Mouse (Mus musculus): ENCODE results near the gene Samm50. TPM values are rescaled to one million over a fixed set of nuclear protein-coding genes. Genes with fewer than 3 reads are reported as not detected.

The Samm50 gene
- polyA plus RNA-seq, 1 experiment from 2014 or later: 92.2 TPM

- Histone ChIP-seq H3K27me3 (peaks cover 14% of the 10 kb centered on the region), H3K4me3 (no peak overlapping the region), H3K36me3 (no peaks in the 10 kb centered on the region), H3K9ac (no peak overlapping the region), H3K4me1 (peaks cover 2% of the 10 kb centered on the region; the same call in 1 of the 2 replicates), H3K4me2 (no peak overlapping the region), H3K27ac (no peak overlapping the region), H3K9me3 (no peaks in the 10 kb centered on the region)
- WGBS: 92% methylated on average over 6 of the region's 6 CpGs
- ATAC-seq (ENCODE audit: insufficient number of reproducible peaks, low FRiP score, low TSS enrichment, low read depth): no peak
These were observed 70.6 kb downstream of the Samm50 start for GRCm38 (mm10) chr15:84262630-84263029.

- Histone ChIP-seq H3K27me3 (peaks cover 14% of the 10 kb centered on the region), H3K4me2 (no peak overlapping the region), H3K9ac (no peak overlapping the region), H3K27ac (no peak overlapping the region), H3K4me1 (0 out of 2 replicates have a peak, but pooled peaks cover 2% of the 10 kb centered on the region), H3K9me3 (no peaks in the 10 kb centered on the region), H3K4me3 (no peak overlapping the region), H3K36me3 (no peaks in the 10 kb centered on the region)
- 69% methylated on average over 2 of the region's 2 CpGs for WGBS
- no peak for ATAC-seq (ENCODE audit: insufficient number of reproducible peaks, low FRiP score, low TSS enrichment, low read depth)
These were observed 71.5 kb downstream of the Samm50 start for GRCm38 (mm10) chr15:84263573-84263972.

- ATAC-seq (ENCODE audit: insufficient number of reproducible peaks, low FRiP score, low TSS enrichment, low read depth): no peak
- Histone ChIP-seq H3K27me3 (peaks cover 4% of the 10 kb centered on the region; the same call in 1 of the 2 replicates), H3K4me2 (no peak overlapping the region), H3K4me3 (no peak overlapping the region), H3K27ac (no peak overlapping the region), H3K4me1 (peaks cover 4% of the 10 kb centered on the region), H3K9ac (no peak overlapping the region), H3K36me3 (no peaks in the 10 kb centered on the region), H3K9me3 (no peaks in the 10 kb centered on the region)
- WGBS: 73% methylated on average over 11 of the region's 11 CpGs
These were observed 73.1 kb downstream of the Samm50 start for GRCm38 (mm10) chr15:84265141-84265540.

- no peaks in the 10 kb centered on the region for H3K36me3 ChIP-seq
- ATAC-seq (ENCODE audit: insufficient number of reproducible peaks, low FRiP score, low TSS enrichment, low read depth): no peak
- H3K9me3 ChIP-seq: no peaks in the 10 kb centered on the region
- H3K27ac ChIP-seq: no peak overlapping the region
- no peaks in the 10 kb centered on the region; the same call in 1 of the 2 replicates for H3K27me3 ChIP-seq
- H3K4me1 ChIP-seq: peaks cover 8% of the 10 kb centered on the region
- no peak overlapping the region for H3K9ac ChIP-seq
- no peak overlapping the region for H3K4me2 ChIP-seq
- no peak overlapping the region for H3K4me3 ChIP-seq
- 70% methylated on average over 4 of the region's 4 CpGs for WGBS
These were observed 74.2 kb downstream of the Samm50 start for GRCm38 (mm10) chr15:84266290-84266689.

Small RNA genes lying within 50 kb of the gene (microRNA-seq; reads per million reads assigned to microRNA genes)
- not detected for gene Mir6392

Other genes starting within 250 kb of the Samm50 start
- 0.46 and 0.47 TPM in 2 replicates for gene Efcab6, start 126.9 kb upstream of the Samm50 start, polyA plus RNA-seq (2015; fragmentation: Nextera tagmentation; extraction: Ambion mirVana)
- gene Sult4a1, start 86.5 kb upstream of the Samm50 start, polyA plus RNA-seq (2015; fragmentation: Nextera tagmentation; extraction: Ambion mirVana): 0.77 and 1.1 TPM in 2 replicates
- not detected in 2 replicates for gene Pnpla5, start 69.1 kb upstream of the Samm50 start, polyA plus RNA-seq (2015; fragmentation: Nextera tagmentation; extraction: Ambion mirVana)
- gene Pnpla3, start 24.4 kb upstream of the Samm50 start, polyA plus RNA-seq (2015; fragmentation: Nextera tagmentation; extraction: Ambion mirVana): 1.5 and 2.0 TPM in 2 replicates
- gene Parvb, start 39.8 kb downstream of the Samm50 start, polyA plus RNA-seq (2015; fragmentation: Nextera tagmentation; extraction: Ambion mirVana): 3.2 and 5.1 TPM in 2 replicates
- 3.7 and 4.3 TPM in 2 replicates for gene Parvg, start 131.8 kb downstream of the Samm50 start, polyA plus RNA-seq (2015; fragmentation: Nextera tagmentation; extraction: Ambion mirVana)

Data from limb, embryonic 15.5 days (tissue).